ENCODE assay signal across 9 mouse cellular contexts in genomic region chr19:18716374-18716773, GRCm38 (mm10). TPM values are rescaled to one million over a fixed set of nuclear protein-coding genes. Genes with fewer than 3 reads are reported as not detected.
A peak's percentile ranks its signal among the peaks of the same experiment; 100 is the strongest.
DNase-seq lines count a peak whose midpoint lies in the region; ATAC-seq and TF ChIP-seq lines count a peak whose summit lies in the region.
"Had no signal": no experiment of that assay in that cellular context is flagged by ENCODE, and none has a peak within 500 bp of the region (broad histone marks: within the 10 kb centered on the region; RNA-seq: fewer than 3 reads in every experiment).

No protein-coding gene starts in this region.

- peaks cover 5% of the 10 kb centered on the region for H3K36me3 ChIP-seq in liver, adult 2 months (ENCODE audit: control insufficient read depth, insufficient read depth, low read length)

- TF ChIP-seq POLR2A in liver, adult 2 months (IDR thresholded peaks at IDR 0.05; ENCODE audit: extremely low read depth, insufficient read depth, low read length) = no peak

- H3K27me3 ChIP-seq in liver, adult 2 months (ENCODE audit: control insufficient read depth, insufficient read depth, low read length) = no peaks in the 10 kb centered on the region
- H3K27me3 ChIP-seq: hindbrain, embryonic 15.5 days had no signal

- peak; percentile 16; the same call in 1 of the 2 replicates for TF ChIP-seq CTCF in liver, adult 2 months (IDR thresholded peaks at IDR 0.05; ENCODE audit: low read depth, low read length)

- H3K4me3 ChIP-seq in liver, adult 2 months (ENCODE audit: insufficient read depth, low read depth, low read length) = no peak overlapping the region
- H3K4me3 ChIP-seq: hindbrain, embryonic 15.5 days had no signal

- ATAC-seq in erythroid progenitor cell, adult 5-6 weeks (replicated peaks; ENCODE audit: low FRiP score, poor library complexity, severe bottlenecking) = peak; percentile 41; the same call in 1 of the 2 replicates
- ATAC-seq in activated CD4-positive, CD25-positive, alpha-beta regulatory T cell, adult 4 months = no peak

- no peak overlapping the region for H3K9ac ChIP-seq in liver, adult 2 months (ENCODE audit: low read depth, low read length)
- H3K9ac ChIP-seq: hindbrain, embryonic 15.5 days had no signal

- H3K4me1 ChIP-seq in liver, adult 2 months (ENCODE audit: control insufficient read depth, insufficient read depth, low read length) = no peaks in the 10 kb centered on the region

- DNase-seq in urinary bladder, postnatal 14 days (ENCODE audit: low spot score) = peak; percentile 73
- DNase-seq in urinary bladder, adult 2 months (ENCODE audit: low spot score) = no peak
- peak; percentile 52 to 70 for DNase-seq in adrenal gland, postnatal 36 days
- peak; percentile 59 to 79 for DNase-seq in kidney, adult 8-10 months
- DNase-seq in liver, adult 2 months (ENCODE audit: extremely low read depth, low read depth, low spot score) = peak; percentile 50
- DNase-seq in right cerebral cortex, adult 18-20 months = peak; percentile 59

- WGBS in liver, adult 2 months = 43% methylated on average over 1 of the region's 1 CpGs

- H3K27ac ChIP-seq in liver, adult 2 months (replicated peaks; ENCODE audit: insufficient read depth, low read depth, low read length) = no peak overlapping the region
- H3K27ac ChIP-seq: hindbrain, embryonic 15.5 days had no signal

- H3K79me2 ChIP-seq in liver, adult 2 months (ENCODE audit: control insufficient read depth, insufficient read depth, low read length) = peaks cover 6% of the 10 kb centered on the region; the same call in 1 of the 2 replicates

RNA-seq across cellular contexts. Expression of gene D030056L22Rik, which starts 3.4 kb away (rescaled TPM):
- 15.6 and 21.1 TPM in 2 replicates for polyA plus RNA-seq in urinary bladder, adult 2 months (2012; rRNA removed)
- total RNA-seq in adrenal gland, postnatal 36 days (2021) = 10 to 100 TPM; 15.0 to 15.8 TPM
- total RNA-seq in erythroid progenitor cell, adult 5-6 weeks (2015; ENCODE audit: low replicate concordance) = 119 and 134 TPM in 2 replicates
- total RNA-seq in erythroid progenitor cell, adult 5-6 weeks (2017; ENCODE audit: low replicate concordance) = 35.3 and 67.6 TPM in 2 replicates
- 7.1 and 9.5 TPM in 2 replicates for total RNA-seq in liver, adult 2 months (2014; rRNA removed)
- 5.0 and 5.7 TPM in 2 replicates for polyA plus RNA-seq in liver, adult 2 months (2012; rRNA removed)
- 1 to 10 TPM; 2.5 to 4.0 TPM for polyA plus RNA-seq in activated CD4-positive, CD25-positive, alpha-beta regulatory T cell, adult 4 months (2017; shearing (Covaris generic))

RNA-seq across cellular contexts. Expression of gene Trpm6, which starts 33.4 kb away (rescaled TPM):
- 0.18 and 0.19 TPM in 2 replicates for polyA plus RNA-seq in urinary bladder, adult 2 months (2012; rRNA removed)
- total RNA-seq in adrenal gland, postnatal 36 days (2021) = under 1 TPM in 1 of 2 experiments, not detected in 1; 0.13 TPM
- total RNA-seq in erythroid progenitor cell, adult 5-6 weeks (2015; ENCODE audit: low replicate concordance) = 5.4 TPM in 1 of 2 replicates, not detected in the other
- total RNA-seq in erythroid progenitor cell, adult 5-6 weeks (2017; ENCODE audit: low replicate concordance) = not detected in 2 replicates
- 0.27 and 0.83 TPM in 2 replicates for total RNA-seq in liver, adult 2 months (2014; rRNA removed)
- polyA plus RNA-seq in liver, adult 2 months (2012; rRNA removed) = 0.09 TPM in 2 replicates
- polyA plus RNA-seq in activated CD4-positive, CD25-positive, alpha-beta regulatory T cell, adult 4 months (2017; shearing (Covaris generic)) = under 1 TPM; 0.40 to 0.76 TPM

RNA-seq across cellular contexts. Expression of gene Carnmt1, which starts 45.8 kb away (rescaled TPM):
- 9.8 and 10.1 TPM in 2 replicates for polyA plus RNA-seq in urinary bladder, adult 2 months (2012; rRNA removed)
- 10 to 100 TPM; 26.9 to 27.9 TPM for total RNA-seq in adrenal gland, postnatal 36 days (2021)
- 19.8 and 20.5 TPM in 2 replicates for total RNA-seq in erythroid progenitor cell, adult 5-6 weeks (2015; ENCODE audit: low replicate concordance)
- total RNA-seq in erythroid progenitor cell, adult 5-6 weeks (2017; ENCODE audit: low replicate concordance) = 10.7 and 19.8 TPM in 2 replicates
- 10.9 and 11.9 TPM in 2 replicates for total RNA-seq in liver, adult 2 months (2014; rRNA removed)
- 4.7 and 5.4 TPM in 2 replicates for polyA plus RNA-seq in liver, adult 2 months (2012; rRNA removed)
- polyA plus RNA-seq in activated CD4-positive, CD25-positive, alpha-beta regulatory T cell, adult 4 months (2017; shearing (Covaris generic)) = 1 to 10 TPM; 2.7 to 4.3 TPM
